Mouse (Mus musculus) embryonic fibroblast, embryonic 13.5 days (primary cell): ENCODE data around the gene Gm3573. TPM values are rescaled to one million over a fixed set of nuclear protein-coding genes. Genes with fewer than 3 reads are reported as not detected.
"Not testable (repeated sequence)": the region's sequence is repeated elsewhere in the genome, so short reads cannot be mapped to it uniquely, and the experiment has no call there.

ENCODE experiments used
- H3K27ac ChIP-seq: 2 replicates; pipeline ENCODE4 v1.5.1; 2012; ENCODE audit warnings: low read length, control low read depth, inconsistent platforms; ENCODE audit not compliant: insufficient read depth
- H3K4me1 ChIP-seq: 2 replicates; pipeline ENCODE4 v1.6.1; 2011; ENCODE audit warnings: low read length; ENCODE audit not compliant: control insufficient read depth, insufficient read depth
- H3K4me3 ChIP-seq: 2 replicates; pipeline ENCODE4 v1.5.1; 2011; ENCODE audit warnings: mild to moderate bottlenecking, control low read depth, low read length; ENCODE audit not compliant: insufficient read depth
- polyA plus RNA-seq: library from polyadenylated mRNA; stranded (reverse); fragments of >200 nt; gene quantifications from 2 replicates; pipeline ENCODE4 v1.2.4, GENCODE M21; 2011; ENCODE audit warnings: low read depth; ENCODE audit not compliant: missing spikeins, insufficient read length

Gm3573 gene
- polyA plus RNA-seq: not detected in 2 replicates

DNA sequence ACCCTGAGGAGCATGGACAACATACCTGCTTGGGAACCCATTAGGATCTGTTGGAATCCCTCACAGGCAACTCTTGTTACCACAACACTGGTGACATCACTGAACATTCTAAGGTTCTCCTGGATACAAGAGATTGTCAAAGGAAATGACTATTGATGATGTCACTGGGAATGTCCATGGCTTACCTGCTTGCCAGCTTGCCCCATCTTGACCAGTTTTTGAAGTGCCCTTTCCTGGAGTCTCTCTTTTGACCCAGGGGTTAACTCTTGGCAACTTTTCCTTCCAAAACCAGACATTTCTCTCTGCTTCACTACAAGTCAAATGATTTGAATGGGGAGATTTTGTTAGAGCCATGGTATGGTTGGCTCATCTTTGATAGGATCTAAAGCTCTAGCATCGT, at the start of gene Gm3573:
TSS of gene Gm3573 (minus strand) at position 101 of the 400 bp plus-strand sequence.
- H3K4me1 ChIP-seq, H3K27ac ChIP-seq, H3K4me3 ChIP-seq: not testable (repeated sequence)

DNA sequence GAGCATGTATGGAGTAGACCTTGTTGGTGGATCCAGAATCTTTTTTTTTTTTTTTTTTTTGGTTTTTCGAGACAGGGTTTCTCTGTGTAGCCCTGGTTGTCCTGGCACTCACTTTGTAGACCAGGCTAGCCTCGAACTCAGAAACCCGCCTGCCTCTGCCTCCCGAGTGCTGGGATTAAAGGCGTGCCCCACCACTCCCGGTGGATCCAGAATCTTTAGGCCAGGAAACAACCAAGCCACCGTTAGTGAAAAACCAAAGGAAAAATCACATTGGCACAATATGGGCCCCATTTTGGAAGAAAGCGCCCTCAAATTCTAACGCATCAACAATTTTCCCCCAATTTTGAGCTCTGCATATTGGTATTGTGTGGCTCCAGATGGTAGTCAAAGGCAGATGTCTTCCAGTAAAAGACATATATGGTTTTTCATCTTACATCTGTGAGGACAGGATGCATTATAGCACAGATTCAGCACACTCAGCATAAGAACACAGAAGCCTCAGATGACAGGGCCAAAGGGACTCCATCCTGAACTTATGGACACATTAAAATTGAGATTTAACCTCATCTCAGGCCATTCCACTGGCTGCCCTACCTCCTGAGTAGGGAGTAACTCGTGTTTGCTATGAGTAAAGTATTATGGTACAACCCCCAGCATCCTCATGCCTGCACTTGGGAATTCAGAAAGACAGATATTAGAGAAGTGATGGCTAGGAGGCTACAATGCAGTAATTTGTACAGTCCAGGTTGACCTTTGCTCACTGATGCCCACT, 26.4 kb upstream of the Gm3573 start:
- H3K27ac ChIP-seq, H3K4me1 ChIP-seq: not testable (repeated sequence)

DNA sequence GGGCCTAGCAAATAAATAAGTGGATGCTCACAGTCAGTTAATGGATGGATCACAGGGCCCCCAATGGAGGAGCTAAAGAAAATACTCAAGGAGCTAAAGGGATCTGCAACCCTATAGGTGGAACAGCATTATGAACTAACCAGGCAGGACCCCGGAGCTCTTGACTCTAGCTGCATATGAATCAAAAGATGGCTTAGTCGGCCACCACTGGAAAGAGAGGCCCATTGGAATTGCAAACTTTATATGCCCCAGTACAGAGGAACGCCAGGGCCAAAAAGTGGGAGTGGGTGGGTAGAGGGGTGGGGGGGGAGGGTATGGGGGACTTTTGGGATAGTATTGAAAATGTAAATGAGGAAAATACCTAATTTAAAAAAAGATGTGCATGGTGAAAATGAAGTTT, 6.7 kb downstream of the Gm3573 start:
- not testable (repeated sequence) for H3K27ac ChIP-seq, H3K4me3 ChIP-seq, H3K4me1 ChIP-seq

More for the DNA sequence above, 26.4 kb upstream of the Gm3573 start:
- not testable (repeated sequence) for H3K4me3 ChIP-seq

DNA sequence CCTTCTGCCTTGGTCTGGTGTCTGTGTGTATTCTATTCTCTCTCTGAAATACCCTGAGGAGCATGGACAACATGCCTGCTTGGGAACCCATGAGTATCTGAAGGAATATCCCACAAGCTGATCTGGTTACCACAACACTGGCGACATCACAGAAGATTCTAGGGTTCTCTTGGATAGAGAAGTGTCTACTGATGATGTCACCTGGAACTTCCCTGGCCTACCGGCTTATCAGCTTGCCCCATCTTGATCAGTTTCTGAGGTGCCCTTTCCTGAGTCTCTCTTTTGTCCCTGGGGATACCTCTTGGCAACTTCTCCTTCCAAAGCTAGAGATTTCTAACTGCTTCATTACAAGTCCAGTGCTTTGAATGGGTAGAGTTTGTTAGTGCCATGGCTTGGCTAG, 28.1 kb downstream of the Gm3573 start, which contains the start of gene Gm17027:
TSS of gene Gm17027 (minus strand) at position 101 of the 400 bp plus-strand sequence.
- not testable (repeated sequence) for H3K4me3 ChIP-seq

More for the DNA sequence above, 28.1 kb downstream of the Gm3573 start, which contains the start of gene Gm17027:
- not testable (repeated sequence) for H3K27ac ChIP-seq, H3K4me1 ChIP-seq

Other genes with a start within 250 kb of the Gm3573 start
- not detected in 2 replicates for gene 1700024B05Rik, start 246.8 kb downstream of the Gm3573 start, polyA plus RNA-seq
- not detected in 2 replicates for gene Gm6401, start 222.9 kb downstream of the Gm3573 start, polyA plus RNA-seq
- not detected in 2 replicates for gene Gm3543, start 207.5 kb downstream of the Gm3573 start, polyA plus RNA-seq
- gene Gm7951, start 73.4 kb downstream of the Gm3573 start, polyA plus RNA-seq: not detected in 2 replicates
- not detected in 2 replicates for gene Gm17027, start 28.2 kb downstream of the Gm3573 start, polyA plus RNA-seq
- gene Gm17026, start 69.3 kb upstream of the Gm3573 start, polyA plus RNA-seq: not detected in 2 replicates
- gene Gm9611, start 106.6 kb upstream of the Gm3573 start, polyA plus RNA-seq: not detected in 2 replicates
- gene Gm7995, start 119.4 kb upstream of the Gm3573 start, polyA plus RNA-seq: not detected in 2 replicates
- gene Gm8005, start 248.9 kb upstream of the Gm3573 start, polyA plus RNA-seq: not detected in 2 replicates